Mouse (Mus musculus): ENCODE measurements at regions not wholly inside any gene's neighbourhood (a gene's known extent, or its start where the extent isn't known, plus 50 kb on each side); places are given as distances from the start of the nearest gene placed in this dataset.

DNA sequence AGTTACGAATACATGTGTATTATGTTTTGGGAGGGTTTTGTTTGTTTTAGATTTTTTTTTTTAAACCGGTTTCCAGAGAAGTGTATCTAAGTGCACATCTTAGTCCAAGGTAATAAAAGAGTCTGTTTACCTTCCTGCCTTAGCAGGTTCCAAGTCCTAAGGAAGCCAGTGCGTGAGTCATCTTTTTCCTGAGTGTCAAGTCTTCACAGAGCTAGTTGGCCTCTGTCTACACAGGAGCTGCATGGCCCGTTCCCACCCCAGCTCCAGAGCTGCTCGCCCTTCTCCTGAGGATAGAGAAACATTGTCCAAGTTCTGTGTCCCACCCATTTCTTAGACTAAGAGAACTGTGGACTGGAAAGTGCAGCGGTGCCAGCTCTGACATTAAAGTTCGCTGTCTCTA lies 192.6 kb downstream of the Sptssa start:
- TF ChIP-seq CTCF (conservative IDR thresholded peaks at IDR 0.05; ENCODE audit: low read length) (no peak), NANOG (IDR thresholded peaks at IDR 0.05; ENCODE audit: borderline replicate concordance, low read length) (no peak)

Measured in E14TG2a.4 (cell line).